Mouse (Mus musculus) CD4-positive naive resting alpha-beta T cell, adult 76 days (primary cell): ENCODE measurements around the gene Frs2. TPM values are rescaled to one million over a fixed set of nuclear protein-coding genes. Genes with fewer than 3 reads are reported as not detected.

Experiments used
- total RNA-seq: library from RNA; stranded (reverse); gene quantifications from one replicate; pipeline ENCODE4 v1.2.4, GENCODE M21; 2023

Frs2 gene
- 32.2 TPM for total RNA-seq

DNA sequence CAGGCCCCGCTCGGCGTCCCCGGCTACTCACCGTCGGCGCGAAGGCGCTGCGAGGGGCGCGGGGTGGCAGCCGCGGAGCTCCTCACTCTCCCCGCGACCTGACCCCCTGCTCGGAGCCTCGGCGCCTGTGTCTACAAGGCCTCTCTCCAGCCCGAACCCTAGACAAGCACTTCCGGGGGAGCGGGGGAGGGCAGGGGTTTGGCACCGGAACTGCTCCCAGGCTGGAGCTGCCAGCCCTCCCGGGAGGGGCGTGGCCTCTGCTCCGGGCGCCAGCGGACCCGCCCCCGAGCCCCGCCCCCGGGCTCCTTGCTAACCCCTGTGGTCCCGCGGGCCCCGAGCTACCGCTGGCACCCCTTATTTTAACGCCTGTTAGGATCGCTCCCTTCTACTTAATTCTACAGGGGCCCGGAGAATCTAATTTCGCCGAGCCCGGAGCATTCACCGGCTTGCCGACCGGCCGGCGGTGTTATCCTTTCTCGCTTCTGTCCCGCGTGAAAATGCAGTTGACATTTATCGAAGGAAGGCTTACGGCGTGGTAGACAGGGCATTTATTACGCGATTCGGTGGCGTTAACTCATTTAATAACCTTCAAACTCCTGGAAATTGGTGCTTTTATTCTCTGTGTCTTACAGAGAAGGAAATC lies at the start of gene Frs2:
Frs2 (minus strand) TSS at position 174 of the 643 bp plus-strand sequence.

DNA sequence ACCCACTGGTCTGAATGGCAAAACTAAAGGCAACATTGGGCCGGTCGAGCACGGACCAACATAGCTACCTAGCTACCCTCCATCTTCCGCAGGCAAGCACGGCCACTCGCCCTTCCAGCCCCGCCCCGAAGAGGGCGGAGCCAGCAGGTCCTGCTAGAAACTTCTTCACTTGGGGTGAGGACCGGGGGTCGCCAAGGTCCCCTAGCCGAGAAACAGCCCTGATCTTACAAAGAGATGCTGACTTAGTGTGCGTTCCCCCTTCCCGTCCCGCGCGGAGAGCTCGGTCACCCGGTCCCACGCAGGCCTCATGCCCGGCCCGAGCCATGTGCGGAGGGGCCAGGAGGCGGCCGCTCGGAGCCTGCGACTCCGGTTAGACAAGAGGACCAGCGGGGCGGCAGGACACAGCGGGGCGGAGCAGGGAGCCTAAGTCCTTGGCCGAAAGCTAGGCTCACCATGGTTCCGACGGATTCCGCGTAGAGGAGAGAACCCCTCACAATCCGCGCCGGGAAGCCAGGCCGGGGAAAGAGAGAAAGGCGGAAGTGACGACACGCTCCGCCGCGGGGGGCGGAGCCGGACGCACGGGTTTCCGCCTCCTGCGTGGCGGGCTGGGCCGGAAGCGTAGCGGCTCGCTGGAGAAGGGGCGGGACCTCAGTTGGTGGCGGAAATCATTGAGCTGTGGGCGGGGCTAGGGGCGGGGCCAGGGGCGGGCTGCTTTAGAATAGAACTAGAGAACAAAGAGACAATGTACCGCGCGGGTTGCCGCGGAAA lies 84.9 kb downstream of the Frs2 start, which contains the start of gene Cct2:
Cct2 (minus strand) TSS at position 561 of the 768 bp plus-strand sequence.

DNA sequence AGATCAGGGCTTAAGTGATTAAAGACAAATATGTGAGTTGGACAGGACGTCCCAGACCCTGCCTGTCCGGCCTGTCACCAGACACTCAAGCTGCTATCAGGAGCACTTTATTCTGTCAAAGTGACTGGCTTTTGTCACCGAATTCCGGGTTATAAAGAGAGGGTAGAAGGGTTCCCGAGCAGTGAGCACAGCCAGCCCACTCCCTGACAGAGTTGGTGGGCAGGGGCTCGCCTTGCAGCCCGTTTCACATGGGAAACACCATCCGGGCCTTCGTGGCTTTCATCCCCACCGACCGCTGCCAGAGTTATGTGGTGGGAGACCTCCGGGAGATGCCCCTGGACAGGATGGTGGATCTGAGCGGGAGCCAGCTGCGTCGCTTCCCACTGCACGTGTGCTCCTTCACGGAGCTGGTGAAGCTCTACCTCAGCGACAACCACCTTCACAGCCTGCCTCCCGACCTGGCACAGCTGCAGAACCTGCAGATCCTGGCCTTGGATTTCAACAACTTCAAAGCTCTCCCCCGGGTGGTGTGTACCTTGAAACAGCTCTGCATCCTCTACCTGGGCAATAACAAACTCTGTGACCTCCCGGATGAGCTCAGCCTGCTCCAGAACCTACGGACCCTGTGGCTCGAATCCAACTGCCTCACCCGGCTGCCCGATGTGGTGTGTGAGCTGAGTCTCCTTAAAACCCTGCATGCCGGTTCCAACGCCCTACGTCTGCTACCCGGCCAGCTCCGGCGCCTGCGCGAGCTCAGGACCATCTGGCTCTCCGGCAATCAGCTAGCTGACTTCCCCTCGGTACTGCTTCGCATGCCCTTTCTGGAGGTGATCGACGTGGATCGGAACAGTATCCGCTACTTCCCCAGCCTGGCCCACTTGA lies 102.9 kb downstream of the Frs2 start, which contains the start of gene Lrrc10:
Lrrc10 (plus strand) TSS at position 167 of the 882 bp plus-strand sequence.

Other genes with a start within 250 kb of the Frs2 start
- 177 TPM for gene Rab3ip, start 197.8 kb downstream of the Frs2 start, total RNA-seq
- not detected for gene Gm10271, start 175.9 kb downstream of the Frs2 start, total RNA-seq
- gene Best3, start 162.2 kb downstream of the Frs2 start, total RNA-seq = not detected
- gene Lrrc10, start 103.2 kb downstream of the Frs2 start, total RNA-seq = not detected
- 269 TPM for gene Cct2, start 84.7 kb downstream of the Frs2 start, total RNA-seq
- gene Yeats4, start 76.0 kb upstream of the Frs2 start, total RNA-seq = 93.7 TPM
- not detected for gene 9530003J23Rik, start 90.2 kb upstream of the Frs2 start, total RNA-seq
- 45.1 TPM for gene Lyz2, start 133.8 kb upstream of the Frs2 start, total RNA-seq
- 2.9 TPM for gene Lyz1, start 144.3 kb upstream of the Frs2 start, total RNA-seq
- 108 TPM for gene Cpsf6, start 231.5 kb upstream of the Frs2 start, total RNA-seq